Mouse (Mus musculus) small intestine, adult 2 months (tissue): Measurements from ENCODE around the gene Mrvi1. TPM values are rescaled to one million over a fixed set of nuclear protein-coding genes. Genes with fewer than 3 reads are reported as not detected.

Experiments used
- H3K27ac ChIP-seq: fragments of 200-500 bp; 2 replicates; pipeline ENCODE4 v1.5.1; 2012; ENCODE audit warnings: low read depth, low read length, control low read depth, inconsistent platforms; ENCODE audit not compliant: insufficient read depth
- H3K27me3 ChIP-seq: fragments of 200-500 bp; 2 replicates; pipeline ENCODE4 v1.6.1; 2012; ENCODE audit warnings: mild to moderate bottlenecking, moderate library complexity, low read length, inconsistent platforms; ENCODE audit not compliant: control insufficient read depth, insufficient read depth
- H3K36me3 ChIP-seq: fragments of 200-500 bp; 2 replicates; pipeline ENCODE4 v1.6.1; 2012; ENCODE audit warnings: mild to moderate bottlenecking, low read length, control low read depth, inconsistent platforms; ENCODE audit not compliant: control insufficient read depth, insufficient read depth
- H3K4me1 ChIP-seq: fragments of 200-500 bp; 2 replicates; pipeline ENCODE4 v1.6.1; 2012; ENCODE audit warnings: low read length, inconsistent platforms, mixed read lengths; ENCODE audit not compliant: control insufficient read depth, insufficient read depth, insufficient read length
- H3K4me3 ChIP-seq: fragments of 200-500 bp; 2 replicates; pipeline ENCODE4 v1.5.1; 2012; ENCODE audit warnings: low read depth, mild to moderate bottlenecking, control low read depth, inconsistent platforms, low read length, moderate library complexity
- CTCF ChIP-seq: fragments of 200-500 bp; IDR thresholded peaks from 2 replicates; pipeline ENCODE4 v1.5.1; 2012; ENCODE audit warnings: low read depth, mild to moderate bottlenecking, control low read depth, inconsistent platforms, low read length, moderate library complexity, mixed read lengths; ENCODE audit not compliant: insufficient replicate concordance, insufficient read length; ENCODE audit errors: extremely low read depth
- POLR2A ChIP-seq: fragments of 200-500 bp; IDR thresholded peaks from 2 replicates; pipeline ENCODE4 v1.6.1; 2012; ENCODE audit warnings: low read depth, mild to moderate bottlenecking, control low read depth, inconsistent platforms, low read length, moderate library complexity
- WGBS: fragments of 180-500 bp; shearing (Covaris S2); methylation state at CpG from one replicate; pipeline ENCODE4 v1.1.7; 2018; 5-methylcytosine and 5-hydroxymethylcytosine counted together
- polyA plus RNA-seq: library from polyadenylated mRNA; depleted of rRNA; stranded (reverse); fragments of >200 nt; gene quantifications from 2 replicates; pipeline ENCODE4 v1.2.3, GENCODE M21; 2012

Mrvi1 gene
- polyA plus RNA-seq, 1 experiment, result 14.8 TPM

GRCm38 (mm10) chr7:110962943-110963654 is 19.2 kb downstream of the Mrvi1 start:
- Histone ChIP-seq H3K27me3 (no peaks in the 10 kb centered on the region), H3K4me3 (no peak overlapping the region), H3K4me1 (no peaks in the 10 kb centered on the region; the same call in 1 of the 2 replicates), H3K36me3 (no peaks in the 10 kb centered on the region), H3K27ac (no peak overlapping the region)
- TF ChIP-seq CTCF (no peak), POLR2A (no peak)
- 78% methylated on average over 9 of the region's 9 CpGs for WGBS

GRCm38 (mm10) chr7:110962497-110962896 is 19.8 kb downstream of the Mrvi1 start:
- Histone ChIP-seq H3K4me1 (no peaks in the 10 kb centered on the region; the same call in 1 of the 2 replicates), H3K4me3 (no peak overlapping the region), H3K36me3 (no peaks in the 10 kb centered on the region), H3K27me3 (no peaks in the 10 kb centered on the region), H3K27ac (no peak overlapping the region)
- no peak for TF ChIP-seq CTCF
- no peak for TF ChIP-seq POLR2A
- 86% methylated on average over 3 of the region's 3 CpGs for WGBS

- H3K4me1 ChIP-seq, result no peaks in the 10 kb centered on the region; the same call in 1 of the 2 replicates
- 77% methylated on average over 14 of the region's 14 CpGs for WGBS
- no peaks in the 10 kb centered on the region for H3K27me3 ChIP-seq
- no peaks in the 10 kb centered on the region for H3K36me3 ChIP-seq
- no peak for TF ChIP-seq POLR2A
- no peak for TF ChIP-seq CTCF
- no peak overlapping the region for H3K27ac ChIP-seq
- no peak overlapping the region for H3K4me3 ChIP-seq
Observed at GRCm38 (mm10) chr7:110956422-110957170, 25.7 kb downstream of the Mrvi1 start.

GRCm38 (mm10) chr7:110955576-110955975 is 26.7 kb downstream of the Mrvi1 start:
- Histone ChIP-seq H3K4me3 (no peak overlapping the region), H3K27ac (no peak overlapping the region), H3K27me3 (no peaks in the 10 kb centered on the region), H3K4me1 (no peaks in the 10 kb centered on the region; the same call in 1 of the 2 replicates), H3K36me3 (no peaks in the 10 kb centered on the region)
- TF ChIP-seq CTCF, result no peak
- no peak for TF ChIP-seq POLR2A
- 62% methylated on average over 2 of the region's 2 CpGs for WGBS

- no peak for TF ChIP-seq POLR2A
- no peak for TF ChIP-seq CTCF
- Histone ChIP-seq H3K27ac (no peak overlapping the region), H3K36me3 (no peaks in the 10 kb centered on the region), H3K4me1 (no peaks in the 10 kb centered on the region; the same call in 1 of the 2 replicates), H3K27me3 (no peaks in the 10 kb centered on the region), H3K4me3 (no peak overlapping the region)
- WGBS, result 80% methylated on average over 6 of the region's 6 CpGs
Observed at GRCm38 (mm10) chr7:110954072-110954858, 28.0 kb downstream of the Mrvi1 start.

- H3K27me3 ChIP-seq, result no peaks in the 10 kb centered on the region
- WGBS, result 45% methylated on average over 1 of the region's 1 CpGs
- no peak overlapping the region for H3K4me3 ChIP-seq
- TF ChIP-seq CTCF, result no peak
- TF ChIP-seq POLR2A, result no peak
- no peaks in the 10 kb centered on the region for H3K36me3 ChIP-seq
- no peaks in the 10 kb centered on the region; the same call in 1 of the 2 replicates for H3K4me1 ChIP-seq
- no peak overlapping the region for H3K27ac ChIP-seq
Observed at GRCm38 (mm10) chr7:110953210-110953609, 29.1 kb downstream of the Mrvi1 start.

GRCm38 (mm10) chr7:110950621-110950925 is 31.7 kb downstream of the Mrvi1 start:
- Histone ChIP-seq H3K27me3 (no peaks in the 10 kb centered on the region), H3K27ac (no peak overlapping the region), H3K4me1 (no peaks in the 10 kb centered on the region), H3K4me3 (no peak overlapping the region), H3K36me3 (no peaks in the 10 kb centered on the region)
- no peak for TF ChIP-seq POLR2A
- no peak for TF ChIP-seq CTCF
